12 mouse cellular contexts compared by ENCODE assay signal in the genomic region with DNA sequence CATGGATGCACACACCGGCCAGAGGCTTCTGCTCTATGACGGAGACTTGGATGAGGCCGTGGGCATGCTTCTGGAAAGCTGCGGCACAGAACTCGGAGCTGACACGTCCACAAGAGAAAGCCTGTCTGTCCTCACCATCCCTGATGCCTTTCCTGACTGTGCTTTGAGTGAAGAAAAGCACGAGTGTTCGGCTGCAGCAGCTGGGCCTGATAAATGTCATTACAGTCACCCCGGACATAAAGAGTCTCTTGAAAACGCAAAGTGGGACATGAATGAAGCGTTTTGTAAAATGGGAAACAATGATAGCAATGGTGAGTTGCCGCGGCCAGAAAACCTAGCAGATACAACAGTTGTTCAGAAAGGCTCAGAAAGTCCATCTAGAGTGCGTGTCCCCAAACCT.
DNase-seq lines count a peak whose midpoint lies in the region; ATAC-seq and TF ChIP-seq lines count a peak whose summit lies in the region.
"Had no signal": no experiment of that assay in that cellular context is flagged by ENCODE, and none has a peak within 500 bp of the region (broad histone marks: within the 10 kb centered on the region; RNA-seq: fewer than 3 reads in every experiment).

No protein-coding gene starts in this region.

- H3K9ac ChIP-seq in heart, embryonic 15.5 days: no peak overlapping the region
- no peak overlapping the region for H3K9ac ChIP-seq in neural tube, embryonic 13.5 days
- no peak overlapping the region for H3K9ac ChIP-seq in stomach, postnatal 0 days (ENCODE audit: low read length)

- H3K4me1 ChIP-seq in heart, embryonic 15.5 days (replicated peaks): 0 out of 2 replicates have a peak, but pooled peaks cover 7% of the 10 kb centered on the region
- H3K4me1 ChIP-seq in neural tube, embryonic 13.5 days (replicated peaks): peaks cover 13% of the 10 kb centered on the region; the same call in 1 of the 2 replicates
- no peaks in the 10 kb centered on the region for H3K4me1 ChIP-seq in stomach, postnatal 0 days (replicated peaks; ENCODE audit: control insufficient read depth, insufficient read depth)

- peak overlapping the region; percentile 25; the same call in 1 of the 2 replicates for H3K27ac ChIP-seq in heart, embryonic 15.5 days
- no peak overlapping the region; the same call in 1 of the 2 replicates for H3K27ac ChIP-seq in neural tube, embryonic 13.5 days (replicated peaks)
- peak overlapping the region; percentile 80 for H3K27ac ChIP-seq in layer of hippocampus, adult 2 months
- H3K27ac ChIP-seq in stomach, postnatal 0 days (replicated peaks): no peak overlapping the region

- no peak for TF ChIP-seq EP300 in stomach, postnatal 0 days (optimal IDR thresholded peaks at IDR 0.05)

- WGBS in heart, embryonic 15.5 days: 52% methylated on average over 14 of the region's 14 CpGs
- WGBS in neural tube, embryonic 13.5 days: 69% methylated on average over 14 of the region's 14 CpGs
- 63% methylated on average over 14 of the region's 14 CpGs for WGBS in stomach, postnatal 0 days

- H3K4me3 ChIP-seq in heart, embryonic 15.5 days: no peak overlapping the region
- H3K4me3 ChIP-seq in neural tube, embryonic 13.5 days: no peak overlapping the region
- no peak overlapping the region for H3K4me3 ChIP-seq in layer of hippocampus, adult 2 months
- no peak overlapping the region for H3K4me3 ChIP-seq in stomach, postnatal 0 days (ENCODE audit: low read depth, low read length)
- H3K4me3 ChIP-seq: erythroblast, embryonic 14.5 days; myocyte had no signal

- peaks cover 52% of the 10 kb centered on the region for H3K36me3 ChIP-seq in heart, embryonic 15.5 days
- H3K36me3 ChIP-seq in neural tube, embryonic 13.5 days: peaks cover 80% of the 10 kb centered on the region
- H3K36me3 ChIP-seq in stomach, postnatal 0 days (ENCODE audit: control insufficient read depth, insufficient read depth, low read length): peaks cover 10% of the 10 kb centered on the region
- H3K36me3 ChIP-seq: G1E had no signal

- no peak for DNase-seq in heart, adult 9 months (ENCODE audit: low spot score in 2 of 2)
- DNase-seq in neural tube, embryonic 10.5 days (ENCODE audit: extremely low spot score, low spot score): no peak
- peak; percentile 39 to 55 for DNase-seq in layer of hippocampus, adult 2 months (ENCODE audit: low spot score in 2 of 2)
- no peak for DNase-seq in stomach, postnatal 0 days (ENCODE audit: low spot score)
- no peak for DNase-seq in cerebellum, adult 9-10 months

- H3K9me3 ChIP-seq in heart, embryonic 15.5 days (replicated peaks): no peaks in the 10 kb centered on the region
- no peaks in the 10 kb centered on the region for H3K9me3 ChIP-seq in neural tube, embryonic 13.5 days
- no peaks in the 10 kb centered on the region for H3K9me3 ChIP-seq in stomach, postnatal 0 days (ENCODE audit: control insufficient read depth, low read length)
- H3K9me3 ChIP-seq: G1E had no signal

- H3K4me2 ChIP-seq in heart, embryonic 15.5 days: no peak overlapping the region
- no peak overlapping the region for H3K4me2 ChIP-seq in neural tube, embryonic 13.5 days
- H3K4me2 ChIP-seq in stomach, postnatal 0 days (replicated peaks; ENCODE audit: low read depth): no peak overlapping the region
- H3K4me2 ChIP-seq: liver, embryonic 11.5 days had no signal

- ATAC-seq in heart, embryonic 15.5 days (replicated peaks; ENCODE audit: insufficient number of reproducible peaks, insufficient read depth, low FRiP score, low read depth): no peak
- peak; percentile 50; the same call in 1 of the 2 replicates for ATAC-seq in neural tube, embryonic 13.5 days (ENCODE audit: low read depth)
- peak; percentile 47 for ATAC-seq in stomach, postnatal 0 days (ENCODE audit: low FRiP score, low TSS enrichment)
- ATAC-seq: lung, postnatal 0 days had no signal

- TF ChIP-seq CTCF in layer of hippocampus, adult 2 months (conservative IDR thresholded peaks at IDR 0.05): no peak
- no peak for TF ChIP-seq CTCF in stomach, postnatal 0 days (IDR thresholded peaks at IDR 0.05; ENCODE audit: low read depth)

- no peaks in the 10 kb centered on the region for H3K27me3 ChIP-seq in heart, embryonic 15.5 days
- H3K27me3 ChIP-seq in neural tube, embryonic 13.5 days: no peaks in the 10 kb centered on the region
- no peaks in the 10 kb centered on the region for H3K27me3 ChIP-seq in stomach, postnatal 0 days (ENCODE audit: control insufficient read depth, insufficient read depth, low read length)

Comparison
In these comparisons a context has a peak if more than half of its experiments do, and no peak if none do; other contexts are left out.
1. H3K27ac ChIP-seq: peak in heart, embryonic 15.5 days (single experiment) and layer of hippocampus, adult 2 months (single experiment); none in neural tube, embryonic 13.5 days (single experiment) and stomach, postnatal 0 days (single experiment).
2. DNase-seq: peak in layer of hippocampus, adult 2 months (2 of 2); none in heart, adult 9 months (0 of 2), neural tube, embryonic 10.5 days (single experiment), stomach, postnatal 0 days (single experiment) and cerebellum, adult 9-10 months (single experiment).